Mouse (Mus musculus): Measurements from ENCODE around the gene Grm2.

GRCm38 (mm10) chr9:106676571-106676970 lies 20.7 kb upstream of the Grm2 start:
- TF ChIP-seq POLR2A (IDR thresholded peaks at IDR 0.05; ENCODE audit: insufficient read length, low read depth) (no peak), E2F4 (IDR thresholded peaks at IDR 0.05; ENCODE audit: insufficient read depth) (no peak), CEBPB (IDR thresholded peaks at IDR 0.05; ENCODE audit: insufficient read depth, poor library complexity, severe bottlenecking) (peak; percentile 67; the same call in 1 of the 2 replicates)
